Mouse (Mus musculus) erythroblast, embryonic 14.5 days (primary cell): ENCODE measurements around the gene 4931428L18Rik.

Source experiments
- GATA1 ChIP-seq: IDR thresholded peaks from 2 replicates; pipeline ENCODE4 v1.6.1; 2012; ENCODE audit warnings: low read length, inconsistent platforms, mixed read lengths
- TAL1 ChIP-seq: IDR thresholded peaks from 3 replicates; pipeline ENCODE4 v1.6.1; 2012; ENCODE audit warnings: low read length, inconsistent platforms, mixed read lengths

- TF ChIP-seq GATA1: no peak
- no peak for TF ChIP-seq TAL1
Observed at GRCm38 (mm10) chr1:31072523-31073370, 149.7 kb downstream of the 4931428L18Rik start.
